ENCODE assay signal across 14 mouse cellular contexts in the genomic region with DNA sequence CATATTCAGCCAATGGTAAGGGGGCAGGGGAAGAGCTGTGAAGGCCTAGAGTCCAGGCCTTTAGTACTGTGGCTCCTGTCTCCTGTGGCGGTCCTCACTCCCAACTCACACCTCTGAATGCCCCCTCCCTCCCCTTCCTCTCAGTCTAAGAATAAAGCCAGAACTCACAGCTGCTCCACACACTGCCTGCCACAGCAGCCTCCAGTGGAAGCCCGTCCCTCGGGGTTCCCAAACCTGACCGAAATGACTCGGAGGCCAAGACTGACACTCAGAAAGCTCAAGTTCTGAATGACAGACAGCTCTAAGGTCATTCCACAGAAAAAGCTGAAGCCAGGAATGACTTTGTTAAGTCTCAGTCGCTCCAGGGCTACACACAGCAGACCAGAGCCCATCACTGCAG. TPM values are rescaled to one million over a fixed set of nuclear protein-coding genes. Genes with fewer than 3 reads are reported as not detected.
A peak's percentile ranks its signal among the peaks of the same experiment; 100 is the strongest.
DNase-seq lines count a peak whose midpoint lies in the region; ATAC-seq lines count a peak whose summit lies in the region.
"Had no signal": no experiment of that assay in that cellular context is flagged by ENCODE, and none has a peak within 500 bp of the region (broad histone marks: within the 10 kb centered on the region; RNA-seq: fewer than 3 reads in every experiment).

No protein-coding gene starts in this region.

- H3K4me3 ChIP-seq in heart, embryonic 11.5 days (ENCODE audit: low read depth, low read length), result no peak overlapping the region
- H3K4me3 ChIP-seq in midbrain, embryonic 11.5 days (ENCODE audit: low read depth, low read length), result no peak overlapping the region
- no peak overlapping the region for H3K4me3 ChIP-seq in midbrain, embryonic 10.5 days
- H3K4me3 ChIP-seq in hindbrain, embryonic 15.5 days, result no peak overlapping the region; the same call in 1 of the 2 replicates
- H3K4me3 ChIP-seq in neural tube, embryonic 15.5 days (replicated peaks), result peak overlapping the region; percentile 64

- DNase-seq in heart, postnatal 4 days, result no peak
- peak; percentile 78 for DNase-seq in midbrain, embryonic 11.5 days (ENCODE audit: low spot score, missing footprints)
- DNase-seq in midbrain, embryonic 10.5 days (ENCODE audit: low spot score), result no peak
- no peak for DNase-seq in frontal cortex, adult 2 months (ENCODE audit: extremely low spot score in 1 of 2, low spot score in 1 of 2)
- DNase-seq in frontal cortex, postnatal 36 days (ENCODE audit: low spot score in 2 of 2), result no peak
- DNase-seq: adrenal gland, postnatal 25 days; cerebellum, adult 8-10 months; kidney, postnatal 10 days; thymus, postnatal 36 days had no signal

- peaks cover 19% of the 10 kb centered on the region for H3K27me3 ChIP-seq in heart, embryonic 11.5 days (ENCODE audit: control insufficient read depth, insufficient read depth, low read length)
- no peaks in the 10 kb centered on the region for H3K27me3 ChIP-seq in midbrain, embryonic 11.5 days (ENCODE audit: control insufficient read depth, insufficient read depth, low read length)
- peaks cover 24% of the 10 kb centered on the region for H3K27me3 ChIP-seq in midbrain, embryonic 10.5 days (ENCODE audit: low read depth, poor library complexity, severe bottlenecking)
- H3K27me3 ChIP-seq in hindbrain, embryonic 15.5 days, result no peaks in the 10 kb centered on the region
- no peaks in the 10 kb centered on the region for H3K27me3 ChIP-seq in neural tube, embryonic 15.5 days (replicated peaks)

- H3K36me3 ChIP-seq in heart, embryonic 11.5 days (ENCODE audit: control insufficient read depth, insufficient read depth, low read length), result no peaks in the 10 kb centered on the region
- H3K36me3 ChIP-seq in midbrain, embryonic 11.5 days (ENCODE audit: control insufficient read depth, insufficient read depth, low read length), result no peaks in the 10 kb centered on the region
- H3K36me3 ChIP-seq in midbrain, embryonic 10.5 days, result no peaks in the 10 kb centered on the region
- H3K36me3 ChIP-seq in hindbrain, embryonic 15.5 days, result peaks cover 7% of the 10 kb centered on the region
- peaks cover 15% of the 10 kb centered on the region for H3K36me3 ChIP-seq in neural tube, embryonic 15.5 days
- H3K36me3 ChIP-seq: embryonic facial prominence, embryonic 13.5 days had no signal

- ATAC-seq in heart, embryonic 11.5 days (replicated peaks; ENCODE audit: insufficient number of reproducible peaks, low FRiP score, low TSS enrichment), result no peak
- no peak; the same call in 1 of the 2 replicates for ATAC-seq in midbrain, embryonic 11.5 days (ENCODE audit: low FRiP score)
- ATAC-seq in hindbrain, embryonic 15.5 days (ENCODE audit: low FRiP score, low read depth), result no peak
- no peak for ATAC-seq in neural tube, embryonic 15.5 days (ENCODE audit: low FRiP score)
- ATAC-seq: CD4-positive, CD25-positive, alpha-beta regulatory T cell, adult 4 months had no signal

- peak overlapping the region; percentile 93; the same call in 1 of the 2 replicates for H3K4me2 ChIP-seq in heart, embryonic 11.5 days
- H3K4me2 ChIP-seq in midbrain, embryonic 11.5 days, result no peak overlapping the region
- peak overlapping the region; percentile 81 for H3K4me2 ChIP-seq in hindbrain, embryonic 15.5 days
- peak overlapping the region; percentile 83 for H3K4me2 ChIP-seq in neural tube, embryonic 15.5 days

- no peaks in the 10 kb centered on the region for H3K9me3 ChIP-seq in heart, embryonic 11.5 days (replicated peaks; ENCODE audit: control insufficient read depth, low read length)
- no peaks in the 10 kb centered on the region for H3K9me3 ChIP-seq in midbrain, embryonic 11.5 days (ENCODE audit: control insufficient read depth, low read length)
- H3K9me3 ChIP-seq in midbrain, embryonic 10.5 days (replicated peaks), result no peaks in the 10 kb centered on the region
- no peaks in the 10 kb centered on the region for H3K9me3 ChIP-seq in hindbrain, embryonic 15.5 days
- H3K9me3 ChIP-seq in neural tube, embryonic 15.5 days (replicated peaks), result no peaks in the 10 kb centered on the region
- H3K9me3 ChIP-seq: embryonic facial prominence, embryonic 13.5 days had no signal

- no peak overlapping the region for H3K27ac ChIP-seq in heart, embryonic 11.5 days (ENCODE audit: low read depth, low read length)
- H3K27ac ChIP-seq in midbrain, embryonic 11.5 days (ENCODE audit: low read depth, low read length), result no peak overlapping the region
- no peak overlapping the region for H3K27ac ChIP-seq in midbrain, embryonic 10.5 days (replicated peaks)
- peak overlapping the region; percentile 93 for H3K27ac ChIP-seq in hindbrain, embryonic 15.5 days (replicated peaks)
- H3K27ac ChIP-seq in neural tube, embryonic 15.5 days (replicated peaks), result peak overlapping the region; percentile 93
- H3K27ac ChIP-seq: embryonic facial prominence, embryonic 13.5 days had no signal

- H3K9ac ChIP-seq in heart, embryonic 11.5 days (ENCODE audit: low read depth, low read length), result no peak overlapping the region
- no peak overlapping the region; the same call in 1 of the 2 replicates for H3K9ac ChIP-seq in midbrain, embryonic 11.5 days (ENCODE audit: low read length)
- H3K9ac ChIP-seq in hindbrain, embryonic 15.5 days, result no peak overlapping the region; the same call in 1 of the 2 replicates
- peak overlapping the region; percentile 75 for H3K9ac ChIP-seq in neural tube, embryonic 15.5 days (replicated peaks)

- 47% methylated on average over 6 of the region's 6 CpGs for WGBS in heart, embryonic 11.5 days (ENCODE audit: insufficient replicate concordance)
- 76% methylated on average over 6 of the region's 6 CpGs for WGBS in midbrain, embryonic 11.5 days
- WGBS in midbrain, embryonic 10.5 days, result 84% methylated on average over 6 of the region's 6 CpGs
- 66% methylated on average over 6 of the region's 6 CpGs for WGBS in hindbrain, embryonic 15.5 days
- WGBS in neural tube, embryonic 15.5 days, result 73% methylated on average over 6 of the region's 6 CpGs

- peaks cover 6% of the 10 kb centered on the region; the same call in 1 of the 2 replicates for H3K4me1 ChIP-seq in heart, embryonic 11.5 days (ENCODE audit: control insufficient read depth, insufficient read depth, low read length)
- H3K4me1 ChIP-seq in midbrain, embryonic 11.5 days (ENCODE audit: control insufficient read depth, insufficient read depth, low read length), result peaks cover 8% of the 10 kb centered on the region
- peaks cover 24% of the 10 kb centered on the region for H3K4me1 ChIP-seq in midbrain, embryonic 10.5 days
- H3K4me1 ChIP-seq in hindbrain, embryonic 15.5 days (replicated peaks), result peaks cover 28% of the 10 kb centered on the region
- H3K4me1 ChIP-seq in neural tube, embryonic 15.5 days, result peaks cover 29% of the 10 kb centered on the region

RNA-seq across cellular contexts. Expression of a gene that starts 1.1 kb away (rescaled TPM):
- 1.6 and 1.8 TPM in 2 replicates for polyA plus RNA-seq in heart, embryonic 11.5 days (2014; fragmentation: Nextera tagmentation; extraction: Ambion mirVana)
- total RNA-seq in heart, postnatal 4 days (2021), result under 1 TPM; 0.65 to 0.79 TPM
- 10.3 and 10.5 TPM in 2 replicates for polyA plus RNA-seq in midbrain, embryonic 11.5 days (2014; fragmentation: Nextera tagmentation; extraction: Ambion mirVana)
- 8.4 and 15.2 TPM in 2 replicates for polyA plus RNA-seq in midbrain, embryonic 10.5 days (2016; fragmentation: Nextera tagmentation; extraction: Ambion mirVana)
- polyA plus RNA-seq in hindbrain, embryonic 15.5 days (2015; fragmentation: Nextera tagmentation; extraction: Ambion mirVana), result 138 and 148 TPM in 2 replicates
- polyA plus RNA-seq in neural tube, embryonic 15.5 days (2015; fragmentation: Nextera tagmentation; extraction: Ambion mirVana), result 135 and 160 TPM in 2 replicates
- polyA plus RNA-seq in frontal cortex, adult 2 months (2012; rRNA removed), result 202 and 206 TPM in 2 replicates

RNA-seq across cellular contexts. Expression of a gene that starts 27.2 kb away (rescaled TPM):
- polyA plus RNA-seq in heart, embryonic 11.5 days (2014; fragmentation: Nextera tagmentation; extraction: Ambion mirVana), result 0.16 and 0.35 TPM in 2 replicates
- under 1 TPM; 0.63 to 0.76 TPM for total RNA-seq in heart, postnatal 4 days (2021)
- polyA plus RNA-seq in midbrain, embryonic 11.5 days (2014; fragmentation: Nextera tagmentation; extraction: Ambion mirVana), result 0.23 and 0.28 TPM in 2 replicates
- polyA plus RNA-seq in midbrain, embryonic 10.5 days (2016; fragmentation: Nextera tagmentation; extraction: Ambion mirVana), result 0.14 and 0.28 TPM in 2 replicates
- 0.22 and 0.38 TPM in 2 replicates for polyA plus RNA-seq in hindbrain, embryonic 15.5 days (2015; fragmentation: Nextera tagmentation; extraction: Ambion mirVana)
- polyA plus RNA-seq in neural tube, embryonic 15.5 days (2015; fragmentation: Nextera tagmentation; extraction: Ambion mirVana), result 0.40 and 0.69 TPM in 2 replicates
- 0.19 and 0.36 TPM in 2 replicates for polyA plus RNA-seq in frontal cortex, adult 2 months (2012; rRNA removed)
- polyA plus RNA-seq: CD4-positive, CD25-positive, alpha-beta regulatory T cell, adult 4 months had no signal

RNA-seq across cellular contexts. Expression of a gene that starts 46.5 kb away (rescaled TPM):
- 0.09 and 0.21 TPM in 2 replicates for polyA plus RNA-seq in heart, embryonic 11.5 days (2014; fragmentation: Nextera tagmentation; extraction: Ambion mirVana)
- 1 to 10 TPM; 3.4 to 3.8 TPM for total RNA-seq in heart, postnatal 4 days (2021)
- polyA plus RNA-seq in midbrain, embryonic 11.5 days (2014; fragmentation: Nextera tagmentation; extraction: Ambion mirVana), result 0.14 TPM in 1 of 2 replicates, not detected in the other
- polyA plus RNA-seq in midbrain, embryonic 10.5 days (2016; fragmentation: Nextera tagmentation; extraction: Ambion mirVana), result 0.06 and 0.12 TPM in 2 replicates
- polyA plus RNA-seq in hindbrain, embryonic 15.5 days (2015; fragmentation: Nextera tagmentation; extraction: Ambion mirVana), result 0.35 and 0.38 TPM in 2 replicates
- 0.31 and 1.4 TPM in 2 replicates for polyA plus RNA-seq in neural tube, embryonic 15.5 days (2015; fragmentation: Nextera tagmentation; extraction: Ambion mirVana)
- 0.97 and 1.1 TPM in 2 replicates for polyA plus RNA-seq in frontal cortex, adult 2 months (2012; rRNA removed)

RNA-seq across cellular contexts. Expression of a gene that starts 50.9 kb away (rescaled TPM):
- polyA plus RNA-seq in heart, embryonic 11.5 days (2014; fragmentation: Nextera tagmentation; extraction: Ambion mirVana), result 17.8 and 22.1 TPM in 2 replicates
- total RNA-seq in heart, postnatal 4 days (2021), result 10 to 100 TPM; 26.1 TPM
- polyA plus RNA-seq in midbrain, embryonic 11.5 days (2014; fragmentation: Nextera tagmentation; extraction: Ambion mirVana), result 36.4 and 39.6 TPM in 2 replicates
- 42.6 and 48.8 TPM in 2 replicates for polyA plus RNA-seq in midbrain, embryonic 10.5 days (2016; fragmentation: Nextera tagmentation; extraction: Ambion mirVana)
- 63.5 and 69.6 TPM in 2 replicates for polyA plus RNA-seq in hindbrain, embryonic 15.5 days (2015; fragmentation: Nextera tagmentation; extraction: Ambion mirVana)
- polyA plus RNA-seq in neural tube, embryonic 15.5 days (2015; fragmentation: Nextera tagmentation; extraction: Ambion mirVana), result 58.0 and 62.4 TPM in 2 replicates
- polyA plus RNA-seq in frontal cortex, adult 2 months (2012; rRNA removed), result 55.4 and 62.0 TPM in 2 replicates

Comparison
In these comparisons a context has a peak if more than half of its experiments do, and no peak if none do; other contexts are left out.
1. H3K27ac ChIP-seq: peak in hindbrain, embryonic 15.5 days (single experiment) and neural tube, embryonic 15.5 days (single experiment); none in heart, embryonic 11.5 days (single experiment), midbrain, embryonic 11.5 days (single experiment) and midbrain, embryonic 10.5 days (single experiment).